Mouse (Mus musculus) bone marrow macrophage, adult 2 months (primary cell): ENCODE measurements around the gene Egr4. TPM values are rescaled to one million over a fixed set of nuclear protein-coding genes. Genes with fewer than 3 reads are reported as not detected.

Experiments
- H3K27ac ChIP-seq: 2 replicates; pipeline ENCODE4 v1.5.1; 2012; ENCODE audit warnings: low read depth, low read length; ENCODE audit not compliant: insufficient read depth
- H3K4me1 ChIP-seq: 2 replicates; pipeline ENCODE4 v1.6.1; 2012; ENCODE audit warnings: low read length; ENCODE audit not compliant: control insufficient read depth, insufficient read depth
- H3K4me3 ChIP-seq: 2 replicates; pipeline ENCODE4 v1.5.1; 2012; ENCODE audit warnings: mild to moderate bottlenecking, low read length, moderate library complexity; ENCODE audit not compliant: insufficient read depth
- CTCF ChIP-seq: IDR thresholded peaks from 2 replicates; pipeline ENCODE4 v1.5.1; 2012; ENCODE audit warnings: low read depth, mild to moderate bottlenecking, low read length, moderate library complexity
- POLR2A ChIP-seq: IDR thresholded peaks from 2 replicates; pipeline ENCODE4 v1.6.1; 2012; ENCODE audit warnings: mild to moderate bottlenecking, low read depth, low read length, borderline replicate concordance
- polyA plus RNA-seq: library from polyadenylated mRNA; stranded (reverse); fragments of >200 nt; gene quantifications from 2 replicates; pipeline ENCODE4 v1.2.4, GENCODE M21; 2012; ENCODE audit not compliant: missing spikeins, insufficient read depth, insufficient read length

The Egr4 gene
- polyA plus RNA-seq, 1 experiment: not detected

DNA sequence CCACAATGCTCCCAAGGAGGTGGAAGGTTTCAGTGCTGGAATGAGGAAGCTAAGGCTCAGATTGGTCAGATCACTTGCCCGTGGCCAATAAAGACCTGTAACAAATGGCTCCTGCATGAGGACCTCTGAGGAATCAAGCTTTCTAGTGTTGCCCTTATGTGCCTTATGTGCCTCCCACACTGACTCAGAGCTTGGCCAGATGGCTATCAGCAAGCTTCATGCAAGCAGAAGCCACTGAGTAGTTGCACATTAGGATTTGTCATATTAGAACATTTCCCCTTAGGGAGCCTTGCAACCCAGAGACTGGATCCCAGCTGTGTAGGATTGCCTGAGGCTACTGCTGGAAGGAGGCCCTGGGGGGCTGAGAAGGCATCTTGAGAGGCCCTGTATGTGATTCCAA, 13.0 kb downstream of the Egr4 start:
- TF ChIP-seq POLR2A (no peak), CTCF (no peak)
- H3K27ac ChIP-seq: no peak overlapping the region
- no peaks in the 10 kb centered on the region for H3K4me1 ChIP-seq
- no peak overlapping the region for H3K4me3 ChIP-seq

DNA sequence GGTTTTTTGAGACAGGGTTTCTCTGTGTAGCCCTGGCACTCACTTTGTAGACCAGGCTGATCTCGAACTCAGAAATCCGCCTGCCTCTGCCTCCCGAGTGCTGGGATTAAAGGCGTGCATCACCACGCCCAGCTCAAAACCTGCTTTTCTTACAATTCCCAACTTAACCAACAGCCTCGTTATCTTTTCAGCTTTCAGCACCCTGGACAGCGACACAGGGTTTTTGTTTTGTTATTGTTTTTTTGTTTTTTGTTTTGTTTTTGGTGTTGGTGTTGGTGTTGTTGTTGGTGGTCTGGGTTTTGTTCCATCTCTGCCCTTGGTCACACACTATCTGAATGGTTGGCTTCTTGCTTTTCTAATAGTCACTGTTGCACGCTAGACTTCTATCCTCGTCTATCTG, 15.2 kb downstream of the Egr4 start:
- no peak for TF ChIP-seq POLR2A
- no peak for TF ChIP-seq CTCF
- H3K27ac ChIP-seq: no peak overlapping the region

DNA sequence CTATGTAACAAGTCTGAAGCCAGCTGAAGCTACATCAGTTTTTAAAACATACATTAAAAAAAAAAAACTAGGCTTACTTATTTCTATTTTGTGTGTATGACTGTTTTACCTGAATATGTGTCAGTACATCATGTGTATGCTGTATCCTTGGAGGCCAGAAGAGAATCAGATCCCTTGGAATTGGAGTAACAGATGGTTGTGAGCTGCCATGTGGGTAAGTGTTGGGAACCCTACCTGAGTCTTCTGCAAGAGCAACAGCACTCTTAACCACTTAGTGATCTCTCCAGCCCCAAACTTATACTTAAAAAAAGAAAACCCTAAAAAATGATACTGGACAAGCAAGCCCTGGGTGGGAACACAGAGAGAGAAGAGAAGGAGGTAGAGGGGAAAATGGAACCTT, 16.4 kb downstream of the Egr4 start:
- no peak overlapping the region for H3K4me3 ChIP-seq
- H3K4me1 ChIP-seq: no peaks in the 10 kb centered on the region
- TF ChIP-seq POLR2A (no peak), CTCF (no peak)
- no peak overlapping the region for H3K27ac ChIP-seq

More for the DNA sequence above, 15.2 kb downstream of the Egr4 start:
- H3K4me3 ChIP-seq: no peak overlapping the region
- H3K4me1 ChIP-seq: no peaks in the 10 kb centered on the region

DNA sequence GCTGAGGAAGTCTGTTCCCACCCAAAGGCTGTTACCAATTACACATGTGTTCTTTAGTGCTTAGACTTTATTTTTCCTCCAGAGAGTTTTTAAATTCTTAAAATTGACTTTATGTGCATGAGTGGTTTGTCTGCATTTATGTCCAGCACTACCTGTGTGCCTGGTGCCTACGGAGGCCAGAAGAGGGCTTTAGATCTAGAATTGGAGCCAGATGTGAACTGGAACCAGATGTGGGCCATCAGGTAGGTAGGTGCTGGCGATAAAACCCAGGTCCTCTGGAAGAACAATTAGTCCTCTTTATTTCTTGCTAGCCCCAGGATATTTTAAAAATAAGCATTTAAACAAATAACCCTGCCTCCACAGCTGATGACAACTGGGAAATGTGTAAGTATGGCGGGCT, 21.8 kb downstream of the Egr4 start:
- Histone ChIP-seq H3K27ac (no peak overlapping the region), H3K4me1 (no peaks in the 10 kb centered on the region), H3K4me3 (no peak overlapping the region)
- TF ChIP-seq CTCF: no peak
- TF ChIP-seq POLR2A: no peak

DNA sequence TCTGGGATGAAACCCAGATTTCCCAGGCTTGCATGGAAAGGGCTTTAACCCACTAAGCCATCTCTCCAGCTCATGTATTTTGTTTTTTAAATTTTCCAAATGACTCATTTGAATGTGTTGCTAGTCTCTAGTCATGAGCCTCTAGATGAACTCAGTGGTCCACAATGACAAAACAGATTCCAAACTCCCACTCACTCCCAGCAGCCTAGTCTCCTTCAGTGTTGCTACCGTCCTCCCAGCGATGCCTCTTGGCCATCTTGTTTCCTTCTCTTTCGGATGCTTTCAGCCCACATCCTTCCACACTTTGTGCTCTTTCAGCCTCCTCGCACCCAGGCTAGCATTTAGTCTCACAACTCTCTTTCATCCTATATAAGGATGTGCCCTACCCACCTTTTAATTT, 23.1 kb downstream of the Egr4 start:
- Histone ChIP-seq H3K4me1 (no peaks in the 10 kb centered on the region), H3K4me3 (no peak overlapping the region), H3K27ac (no peak overlapping the region)
- TF ChIP-seq POLR2A: no peak
- no peak for TF ChIP-seq CTCF

DNA sequence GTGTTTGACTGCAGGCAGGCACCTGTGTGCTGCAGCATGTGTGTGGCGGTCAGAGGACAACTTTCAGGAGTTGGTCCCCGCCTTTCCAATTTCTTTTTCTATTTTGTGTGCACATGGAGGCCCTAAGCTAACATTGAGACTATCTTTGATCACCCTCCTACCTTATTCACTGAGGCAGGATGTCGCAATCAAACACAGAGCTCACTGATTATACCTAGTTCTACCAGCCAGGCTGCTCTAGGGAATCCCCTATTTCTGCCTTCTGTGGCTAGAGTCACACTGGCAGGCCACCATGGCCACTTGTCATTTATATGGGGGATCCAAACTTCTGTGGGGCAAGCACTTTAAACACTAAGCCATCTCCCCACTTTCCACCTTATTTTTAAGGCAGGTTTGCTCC, 23.7 kb downstream of the Egr4 start:
- no peak for TF ChIP-seq CTCF
- no peak for TF ChIP-seq POLR2A
- H3K27ac ChIP-seq: no peak overlapping the region
- H3K4me1 ChIP-seq: no peaks in the 10 kb centered on the region
- no peak overlapping the region for H3K4me3 ChIP-seq

DNA sequence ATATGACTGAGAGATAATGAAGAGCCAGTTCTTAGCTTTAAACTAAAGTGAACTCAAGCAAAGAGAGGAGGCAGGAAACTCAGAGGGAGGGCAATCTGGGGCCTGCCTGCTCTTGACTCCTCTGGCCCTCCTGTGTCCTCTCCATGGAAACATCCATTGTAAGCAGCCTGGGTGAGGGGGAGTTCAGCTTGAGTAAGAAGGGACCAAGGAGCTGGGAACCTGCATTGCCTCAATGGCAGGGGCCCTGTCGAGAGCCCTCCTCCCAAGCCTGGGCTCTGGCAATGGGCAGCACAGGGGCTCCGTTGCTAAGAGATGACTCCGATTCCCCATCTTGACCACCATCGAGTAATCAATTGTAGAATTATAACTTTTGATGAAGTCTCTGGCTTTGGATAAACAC, 24.9 kb downstream of the Egr4 start:
- Histone ChIP-seq H3K4me3 (no peak overlapping the region), H3K27ac (no peak overlapping the region), H3K4me1 (no peaks in the 10 kb centered on the region)
- TF ChIP-seq POLR2A: no peak

DNA sequence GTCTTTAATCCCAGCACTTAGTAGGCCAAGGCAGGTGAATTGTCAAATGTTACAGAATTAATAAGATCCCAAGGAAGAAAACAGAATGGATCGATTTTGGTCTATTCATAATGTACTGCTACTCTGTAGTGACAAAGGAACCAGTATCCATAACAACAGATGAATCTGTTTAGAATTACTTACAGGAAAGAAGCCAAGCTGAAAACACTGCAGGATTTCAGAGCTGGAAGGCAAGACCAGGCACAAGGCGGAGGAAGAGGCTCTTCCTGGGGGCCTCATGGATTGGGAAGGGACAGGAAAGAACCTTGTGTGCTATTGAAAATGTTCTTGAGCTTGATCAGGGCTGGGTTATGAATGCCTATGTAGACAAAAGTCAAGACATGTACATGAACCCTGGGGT, 27.7 kb downstream of the Egr4 start:
- Histone ChIP-seq H3K27ac (no peak overlapping the region), H3K4me3 (no peak overlapping the region), H3K4me1 (no peaks in the 10 kb centered on the region)
- TF ChIP-seq POLR2A (no peak), CTCF (no peak)

DNA sequence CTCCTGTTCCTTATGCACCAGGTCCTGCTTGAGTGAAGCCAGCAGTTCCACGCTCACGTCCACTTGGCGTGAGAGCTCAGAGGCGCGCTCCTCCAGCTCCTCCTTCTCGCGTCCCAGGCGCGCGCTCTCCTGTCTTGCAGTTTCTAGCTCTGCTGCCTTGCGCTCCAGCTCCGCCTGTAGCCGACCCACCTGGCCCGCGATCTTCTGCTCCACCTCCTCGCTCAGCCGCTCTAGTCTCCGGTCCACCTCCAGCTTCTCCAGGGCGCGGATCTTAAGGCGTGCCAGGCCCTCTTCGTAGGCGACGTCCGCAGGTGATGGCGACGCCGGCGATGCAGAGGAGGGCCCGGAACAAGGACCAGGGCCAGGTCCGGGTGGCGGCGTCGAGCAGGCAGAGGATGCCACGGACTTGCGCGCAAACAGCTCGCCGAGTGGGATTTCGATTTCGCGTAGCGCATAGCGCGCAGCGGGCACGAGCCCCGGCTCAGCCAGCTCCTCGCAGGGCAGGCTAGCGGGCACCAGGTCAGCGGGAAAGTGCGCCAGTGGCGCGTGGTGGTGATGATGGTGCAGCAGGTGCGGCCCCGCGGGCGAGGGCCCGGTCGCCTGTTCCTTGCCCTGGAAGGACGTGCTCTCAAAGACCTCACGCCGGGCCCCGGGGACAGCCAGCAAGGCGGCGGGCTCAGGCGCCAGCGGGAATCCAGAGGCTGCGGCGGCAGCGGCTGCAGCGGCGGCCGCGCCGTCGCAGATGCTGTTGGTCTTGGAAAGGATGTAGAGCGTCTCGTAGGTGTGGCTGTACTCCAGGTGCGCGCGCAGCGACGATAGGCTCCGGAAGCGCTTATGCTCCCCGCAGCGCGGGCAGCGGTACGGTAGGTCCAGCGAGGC, 29.3 kb downstream of the Egr4 start:
- Histone ChIP-seq H3K27ac (no peak overlapping the region), H3K4me1 (no peaks in the 10 kb centered on the region), H3K4me3 (no peak overlapping the region)
- TF ChIP-seq CTCF (no peak), POLR2A (no peak)

DNA sequence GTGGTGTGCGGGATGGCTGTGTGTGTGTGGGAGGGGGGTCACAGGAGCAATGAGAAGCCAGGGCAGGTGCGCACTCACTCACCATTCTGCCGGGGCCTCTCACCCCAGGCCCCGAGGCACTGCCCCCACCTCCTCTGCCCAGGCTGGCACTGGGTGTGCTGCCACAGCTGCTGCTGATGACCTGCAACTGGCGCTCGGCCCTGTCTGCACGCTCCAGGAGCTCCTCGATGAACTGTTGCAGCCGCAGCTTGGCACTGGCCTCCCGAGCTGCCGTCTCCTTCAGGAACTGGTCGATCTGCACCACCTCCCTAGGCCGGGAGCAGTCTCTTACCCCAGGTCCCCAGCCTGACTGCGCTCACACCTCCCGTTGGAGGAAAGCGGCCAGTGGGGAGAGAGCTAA, 32.7 kb downstream of the Egr4 start:
- TF ChIP-seq POLR2A (no peak), CTCF (no peak)
- Histone ChIP-seq H3K4me1 (no peaks in the 10 kb centered on the region), H3K4me3 (no peak overlapping the region), H3K27ac (no peak overlapping the region)

DNA sequence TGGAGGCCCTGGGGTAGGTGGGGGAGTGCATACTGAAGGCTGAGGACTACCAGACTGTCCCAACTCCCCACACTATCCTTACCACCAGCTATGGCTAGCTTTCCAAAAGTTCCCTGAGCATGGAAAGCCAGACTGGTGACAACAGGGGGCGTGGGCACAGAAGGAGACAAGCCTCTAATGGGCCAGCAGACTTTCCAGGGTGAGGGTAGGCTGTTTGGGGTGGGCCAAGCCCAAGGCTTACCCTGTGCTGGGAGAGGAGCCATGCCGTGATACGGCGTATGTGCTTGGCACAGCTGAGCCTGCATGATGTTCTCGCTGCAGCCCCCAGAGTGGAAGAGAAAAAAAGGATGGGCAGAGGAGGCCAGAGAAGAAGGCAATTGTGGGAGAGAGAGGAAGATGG, 33.4 kb downstream of the Egr4 start:
- Histone ChIP-seq H3K27ac (no peak overlapping the region), H3K4me1 (no peaks in the 10 kb centered on the region), H3K4me3 (no peak overlapping the region)
- TF ChIP-seq CTCF: no peak
- TF ChIP-seq POLR2A: no peak

DNA sequence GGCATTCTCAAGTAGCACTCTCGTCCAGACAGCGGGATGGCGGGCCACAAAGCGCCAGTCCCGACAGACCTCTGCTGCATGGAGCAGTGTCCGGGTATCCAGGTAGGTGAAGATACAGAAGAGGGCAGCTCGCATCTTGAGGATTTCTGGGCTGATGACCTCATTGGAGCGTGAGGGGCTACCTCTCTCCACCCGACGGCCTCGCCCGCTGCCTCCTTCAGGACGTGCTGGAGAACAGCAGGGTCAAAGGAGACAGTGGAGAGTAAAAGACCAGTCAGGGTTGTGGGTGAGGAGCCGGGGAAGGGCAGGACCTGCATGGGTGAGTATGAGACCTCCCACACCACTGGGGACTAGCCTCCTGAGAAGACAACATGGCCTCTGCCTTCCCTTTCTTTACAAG, 35.0 kb downstream of the Egr4 start:
- Histone ChIP-seq H3K27ac (no peak overlapping the region), H3K4me3 (no peak overlapping the region), H3K4me1 (no peaks in the 10 kb centered on the region)
- TF ChIP-seq POLR2A: no peak
- TF ChIP-seq CTCF: no peak
